Mouse (Mus musculus): Measurements from ENCODE around the gene Smad6.

Gene Smad6

GRCm38 (mm10) chr9:63959933-63960828 is 61.7 kb downstream of the Smad6 start:
- DNase-seq (ENCODE audit: low read depth, low spot score): no peak

- DNase-seq (ENCODE audit: low read depth, low spot score): peak; percentile 76
These were observed 62.5 kb downstream of the Smad6 start for GRCm38 (mm10) chr9:63959129-63959932.

GRCm38 (mm10) chr9:63958337-63959030 is 63.4 kb downstream of the Smad6 start:
- peak; percentile 36 for DNase-seq (ENCODE audit: low read depth, low spot score)

GRCm38 (mm10) chr9:63957647-63958185 is 64.1 kb downstream of the Smad6 start:
- DNase-seq (ENCODE audit: low read depth, low spot score): no peak

- DNase-seq (ENCODE audit: low read depth, low spot score): peak; percentile 83
These were observed 65.8 kb downstream of the Smad6 start for GRCm38 (mm10) chr9:63956052-63956451.

GRCm38 (mm10) chr9:63953691-63954090 is 68.2 kb downstream of the Smad6 start:
- peak; percentile 70 for DNase-seq (ENCODE audit: low read depth, low spot score)

- no peak for DNase-seq (ENCODE audit: low read depth, low spot score)
These were observed 69.3 kb downstream of the Smad6 start for GRCm38 (mm10) chr9:63952591-63952990.

GRCm38 (mm10) chr9:63950357-63950756 is 71.5 kb downstream of the Smad6 start:
- DNase-seq (ENCODE audit: low read depth, low spot score): no peak

GRCm38 (mm10) chr9:63949393-63949792 is 72.5 kb downstream of the Smad6 start:
- DNase-seq (ENCODE audit: low read depth, low spot score): no peak

GRCm38 (mm10) chr9:63942608-63942982 is 79.3 kb downstream of the Smad6 start:
- DNase-seq (ENCODE audit: low read depth, low spot score): no peak

- DNase-seq (ENCODE audit: low read depth, low spot score): no peak
These were observed 79.9 kb downstream of the Smad6 start for GRCm38 (mm10) chr9:63941747-63942607.

GRCm38 (mm10) chr9:63936256-63936655 is 85.6 kb downstream of the Smad6 start:
- DNase-seq (ENCODE audit: low read depth, low spot score): no peak

- DNase-seq (ENCODE audit: low read depth, low spot score): no peak
These were observed 88.8 kb downstream of the Smad6 start for GRCm38 (mm10) chr9:63933068-63933467.

GRCm38 (mm10) chr9:63927340-63928049 is 94.4 kb downstream of the Smad6 start:
- no peak for DNase-seq (ENCODE audit: low read depth, low spot score)

GRCm38 (mm10) chr9:63926377-63926776 is 95.5 kb downstream of the Smad6 start:
- no peak for DNase-seq (ENCODE audit: low read depth, low spot score)

GRCm38 (mm10) chr9:63923190-63923717 is 98.6 kb downstream of the Smad6 start:
- no peak for DNase-seq (ENCODE audit: low read depth, low spot score)

GRCm38 (mm10) chr9:63919708-63920107 is 102.2 kb downstream of the Smad6 start:
- no peak for DNase-seq (ENCODE audit: low read depth, low spot score)

GRCm38 (mm10) chr9:63919001-63919555 is 102.8 kb downstream of the Smad6 start:
- DNase-seq (ENCODE audit: low read depth, low spot score): no peak

- DNase-seq (ENCODE audit: low read depth, low spot score): peak; percentile 79
These were observed 103.6 kb downstream of the Smad6 start for GRCm38 (mm10) chr9:63918245-63918644.

- DNase-seq (ENCODE audit: low read depth, low spot score): no peak
These were observed 105.4 kb downstream of the Smad6 start for GRCm38 (mm10) chr9:63916441-63916840.

Data from ES-CJ7 (cell line).